Mouse (Mus musculus) cerebellum, adult 8-10 months (tissue): Measurements from ENCODE around the gene Larp6.

Experiments
- DNase-seq: peaks from one replicate; pipeline ENCODE4 v3.0.0; 2022

Gene Larp6

DNA sequence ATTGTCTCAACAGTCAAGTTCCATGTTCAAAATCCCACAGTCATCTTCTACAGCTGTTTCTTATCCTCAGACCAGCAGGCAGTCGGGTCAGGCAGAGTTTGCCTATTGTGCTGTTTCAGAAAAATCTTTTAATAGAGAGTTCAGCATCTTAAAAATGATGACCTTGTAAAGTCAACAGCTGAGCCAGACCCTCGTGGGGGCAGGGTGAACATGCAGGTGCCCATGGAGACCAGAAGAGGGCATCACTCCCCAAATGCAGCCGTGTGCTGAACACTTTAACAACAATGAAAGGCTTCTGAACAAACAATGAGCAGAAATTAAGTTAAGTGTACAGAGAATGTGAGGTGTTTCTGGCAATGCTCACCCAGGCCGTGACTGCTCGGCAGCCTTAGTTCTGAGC lies 3.0 kb downstream of the Larp6 start:
- no peak for DNase-seq

DNA sequence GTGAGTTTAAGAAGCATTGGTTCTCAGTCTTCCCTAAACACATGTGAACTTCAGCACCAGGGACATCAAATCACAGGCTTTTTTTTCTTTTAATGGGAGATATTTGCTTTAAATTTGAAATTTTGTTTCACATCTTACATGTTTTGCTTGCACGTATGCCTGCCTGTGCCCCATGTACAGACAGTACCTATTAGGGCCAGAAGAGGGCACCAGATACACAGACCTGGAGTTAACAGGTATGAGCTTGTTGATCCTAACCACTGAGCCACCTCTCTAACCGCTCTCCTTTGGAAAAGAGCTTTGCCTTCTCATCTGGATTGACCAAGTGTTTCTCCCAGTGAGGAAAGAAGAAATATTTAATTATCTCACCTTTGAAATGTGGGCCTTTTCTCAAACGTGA lies 5.5 kb downstream of the Larp6 start:
- peak; percentile 43 for DNase-seq

DNA sequence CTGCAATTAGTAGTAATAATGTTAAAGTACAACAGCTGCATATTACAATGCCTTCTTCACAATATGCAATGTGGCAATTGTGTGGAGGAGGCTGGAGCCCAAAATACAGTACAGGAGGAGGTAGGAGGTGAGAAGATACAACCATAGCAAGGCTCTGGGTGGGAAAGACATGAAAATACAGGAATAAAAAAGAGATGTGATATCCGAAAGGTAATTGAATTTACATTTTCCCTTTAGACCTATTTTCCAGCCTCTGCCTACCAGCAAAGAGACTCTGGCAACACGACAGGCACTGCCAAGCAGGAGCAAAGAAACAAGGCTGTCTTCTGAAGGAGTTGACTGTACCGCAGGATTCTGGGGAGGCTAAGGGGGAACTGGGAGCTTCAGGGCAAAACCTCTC lies 6.9 kb downstream of the Larp6 start:
- DNase-seq: no peak

DNA sequence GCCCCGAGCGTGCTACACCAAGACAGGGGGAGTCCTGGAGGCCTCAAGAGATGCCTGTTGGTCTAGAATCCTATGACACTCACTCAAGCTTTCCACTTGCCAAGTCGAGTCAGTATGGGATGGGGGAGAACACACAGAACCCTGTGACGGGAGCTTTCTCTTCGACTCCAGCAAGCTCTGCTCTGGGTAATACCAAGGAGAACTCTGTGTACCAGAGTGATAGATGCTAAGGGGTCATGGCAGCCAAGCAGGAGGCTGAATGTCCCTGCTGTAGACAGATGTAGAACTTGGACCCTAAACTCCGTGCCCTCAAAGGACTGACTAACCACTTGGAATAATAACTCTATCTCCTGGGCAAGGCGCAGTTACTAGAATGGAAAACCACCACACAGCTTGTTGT lies 12.2 kb downstream of the Larp6 start:
- DNase-seq: no peak

DNA sequence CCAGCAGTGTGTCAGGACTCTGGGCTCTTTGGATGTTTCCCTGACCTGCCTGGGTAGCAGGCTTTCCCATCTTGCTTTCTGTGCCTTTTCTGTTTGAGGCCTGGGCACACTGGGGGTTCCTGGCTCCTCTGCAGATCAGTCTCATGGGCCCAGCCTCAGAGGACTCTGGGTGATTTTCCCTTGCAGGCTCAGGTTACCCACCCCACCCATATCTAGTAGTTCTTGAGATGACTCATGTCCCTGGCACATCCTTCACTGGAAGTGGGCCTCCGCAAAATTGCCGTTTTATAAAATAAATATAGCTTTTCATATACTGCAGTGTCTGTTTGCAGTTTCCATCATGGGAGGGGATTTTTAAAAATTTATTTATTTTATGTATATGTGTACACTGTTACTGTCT lies 21.5 kb downstream of the Larp6 start:
- DNase-seq: no peak

DNA sequence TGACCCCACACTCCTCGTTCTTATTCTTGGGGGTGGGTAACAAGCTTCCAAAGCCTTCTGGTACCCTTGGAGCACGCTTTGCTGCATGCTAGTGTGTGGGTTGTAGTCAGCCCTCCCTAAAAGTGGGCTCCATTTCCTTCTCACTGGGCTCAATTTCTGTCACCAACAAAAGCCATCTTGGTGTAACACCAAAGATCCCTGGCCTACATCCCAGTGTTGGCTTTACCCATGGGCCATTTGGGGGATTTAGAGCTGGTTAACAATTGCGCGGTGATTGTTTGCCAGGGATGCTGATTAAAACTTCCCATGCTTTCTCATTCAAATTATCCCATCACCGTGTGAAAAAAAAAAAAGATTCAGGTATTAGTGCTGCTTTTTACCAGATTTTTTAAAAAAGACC lies 26.3 kb downstream of the Larp6 start:
- no peak for DNase-seq

DNA sequence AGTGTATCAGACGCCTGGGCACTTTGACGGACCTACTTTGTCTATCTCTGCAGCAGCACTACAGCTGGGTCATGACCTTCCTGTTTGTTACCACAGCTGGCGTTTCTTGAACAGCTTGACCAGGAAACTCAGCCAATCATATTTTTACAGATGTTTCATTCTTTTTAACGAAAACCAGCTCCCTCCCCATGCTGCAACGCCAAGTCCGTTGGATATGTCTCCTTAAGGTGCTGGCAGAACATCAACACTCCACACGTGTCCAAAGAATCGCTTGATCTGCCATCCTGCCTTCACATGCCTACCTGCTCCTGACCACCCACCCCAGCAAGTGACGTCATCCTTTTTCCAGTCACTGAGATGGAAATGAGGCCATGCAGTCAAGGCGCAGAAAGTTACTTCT lies 28.6 kb downstream of the Larp6 start:
- DNase-seq: no peak

DNA sequence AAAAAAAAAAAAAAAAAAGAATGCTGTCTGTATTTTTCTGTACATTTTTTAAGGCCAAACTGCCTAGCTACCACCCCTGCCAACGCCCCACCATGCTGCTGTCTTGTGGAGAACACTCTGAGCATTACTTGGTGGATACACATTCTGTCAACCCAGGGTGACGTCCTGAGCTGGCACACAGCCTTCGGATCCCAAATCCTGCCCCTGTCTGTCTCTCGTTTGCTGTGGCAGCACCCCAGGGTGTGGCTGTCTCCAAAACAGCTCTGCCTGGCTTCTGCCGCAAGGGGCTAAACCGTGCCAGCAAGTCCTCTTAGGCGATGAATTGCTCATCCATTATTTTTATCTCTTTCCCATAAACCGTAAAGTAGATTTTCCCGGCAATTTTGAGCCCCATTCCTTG lies 29.7 kb downstream of the Larp6 start:
- peak; percentile 63 for DNase-seq

DNA sequence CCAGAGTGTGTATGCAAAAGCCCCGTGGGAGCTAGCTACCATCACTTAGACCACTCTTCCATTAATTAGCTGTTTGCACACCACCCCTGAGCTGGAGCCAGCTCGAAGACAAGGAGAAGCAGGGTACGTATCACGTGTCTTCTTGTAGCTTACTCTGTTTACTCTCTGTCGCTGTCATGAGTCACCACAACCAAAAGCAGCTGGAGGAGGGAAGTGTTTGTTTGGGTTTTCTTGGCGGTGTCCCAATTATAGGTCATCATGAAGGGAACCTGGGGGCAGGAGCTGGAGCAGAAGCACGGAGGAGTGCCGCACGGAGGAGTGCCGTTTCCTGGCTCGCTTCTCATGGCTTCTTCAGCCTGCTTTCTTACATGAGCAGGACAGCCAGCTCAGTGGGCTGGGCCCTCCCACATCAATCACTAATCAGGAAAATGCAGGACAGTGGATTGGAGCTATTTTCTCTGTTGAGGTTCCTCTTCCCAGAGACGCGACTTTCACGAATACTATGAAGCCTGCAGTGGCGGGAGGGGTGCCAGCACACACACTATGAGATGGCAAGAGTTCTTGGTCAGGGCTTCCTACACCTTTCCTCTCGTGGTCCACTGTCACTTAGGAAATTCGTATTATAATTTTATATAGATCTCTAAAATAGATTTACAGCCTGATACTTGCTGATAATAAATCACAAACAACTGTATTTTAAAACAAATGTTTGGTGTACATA lies 30.6 kb downstream of the Larp6 start:
- DNase-seq: peak; percentile 30

DNA sequence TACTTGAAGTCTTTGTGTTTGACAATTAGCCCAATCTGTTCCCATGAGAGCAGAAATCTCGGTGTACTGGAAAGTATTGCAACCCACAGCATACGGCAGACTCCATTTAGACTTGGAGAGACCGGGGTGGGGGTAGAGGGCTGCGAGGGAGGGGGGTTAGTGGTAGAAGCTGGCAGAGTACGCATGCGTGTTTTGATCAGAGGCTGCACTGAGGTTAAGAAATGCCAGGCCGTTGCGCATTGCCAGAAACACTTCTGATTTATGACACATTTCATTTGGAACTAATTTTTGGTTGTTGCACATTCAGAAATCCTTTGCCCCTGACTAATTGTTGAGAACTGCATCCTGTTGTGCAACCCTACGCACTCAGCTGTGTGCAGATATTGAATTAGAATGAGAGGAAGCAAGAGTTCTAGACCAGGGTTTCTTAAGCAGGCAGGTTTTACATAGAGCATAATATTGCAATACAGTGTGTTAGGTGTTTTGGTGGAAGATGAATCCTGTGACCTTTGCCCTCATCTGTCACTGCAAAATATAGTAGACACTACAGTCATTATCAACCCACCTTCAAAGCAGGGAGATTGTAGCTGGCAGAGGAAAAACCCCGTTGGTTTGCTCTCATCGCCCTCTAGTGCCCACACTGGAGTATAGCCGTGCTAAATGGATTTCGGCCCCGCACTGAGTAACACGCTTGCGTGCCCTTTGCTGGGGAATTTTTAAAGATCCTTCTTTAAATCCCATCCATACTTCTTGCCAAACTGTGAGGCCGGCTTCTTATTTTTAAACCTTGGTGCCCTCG lies 31.6 kb downstream of the Larp6 start:
- peak; percentile 70 for DNase-seq

DNA sequence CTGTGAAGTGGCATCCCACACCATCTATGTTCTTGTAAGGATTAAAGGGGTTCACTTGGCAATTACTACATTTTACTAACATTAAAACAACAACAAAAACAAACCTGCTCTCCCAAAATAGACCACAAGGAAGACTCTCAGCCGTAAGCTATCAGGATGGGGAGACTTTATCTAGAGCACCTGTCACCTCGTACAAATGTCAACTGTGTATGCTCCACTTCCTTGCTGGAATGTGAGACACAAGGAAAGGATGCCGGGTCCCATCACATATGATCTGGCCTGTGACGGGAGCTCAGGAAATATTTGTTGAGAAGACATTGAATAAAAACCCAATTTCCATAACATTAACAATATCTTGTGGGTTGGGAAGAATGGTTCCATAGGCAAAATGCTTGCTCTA lies 32.2 kb downstream of the Larp6 start:
- no peak for DNase-seq

DNA sequence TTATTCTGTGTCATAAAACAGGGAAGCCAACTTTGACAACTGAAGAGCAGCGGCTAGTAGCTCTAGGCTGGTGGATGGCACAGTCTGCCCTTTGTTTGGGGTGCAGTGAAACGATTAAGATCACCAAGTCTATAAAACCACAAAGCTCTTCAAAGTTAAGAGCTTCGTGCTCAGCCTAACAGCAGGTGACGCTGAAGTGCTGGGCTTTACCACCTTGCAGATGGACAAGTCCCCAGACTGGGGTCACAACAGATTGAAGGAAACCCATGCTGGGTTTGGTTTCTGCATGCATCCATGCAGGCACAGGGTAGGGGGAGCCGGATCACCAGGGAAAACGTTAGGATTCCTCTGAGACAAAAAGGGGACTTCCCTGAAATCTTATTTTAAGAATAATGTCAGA lies 33.8 kb downstream of the Larp6 start:
- no peak for DNase-seq

DNA sequence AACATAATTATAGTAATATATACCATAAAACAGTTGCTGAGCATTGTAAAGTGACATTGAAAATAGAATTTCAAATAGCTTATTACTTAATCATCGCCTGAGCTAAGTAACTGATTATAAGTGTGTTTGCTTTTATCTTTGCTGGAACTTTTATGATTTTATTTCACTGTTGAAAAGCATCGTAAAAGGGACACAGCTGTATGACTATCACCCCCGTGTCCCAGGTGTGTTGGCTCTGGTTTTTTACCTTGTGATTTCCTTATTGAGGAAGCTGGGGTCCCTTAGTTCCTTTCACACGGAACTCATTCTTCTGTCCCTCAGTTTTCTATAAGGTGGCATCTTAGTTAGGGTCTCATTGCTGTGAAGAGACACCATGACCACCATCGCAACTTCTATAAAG lies 34.9 kb downstream of the Larp6 start:
- DNase-seq: no peak

DNA sequence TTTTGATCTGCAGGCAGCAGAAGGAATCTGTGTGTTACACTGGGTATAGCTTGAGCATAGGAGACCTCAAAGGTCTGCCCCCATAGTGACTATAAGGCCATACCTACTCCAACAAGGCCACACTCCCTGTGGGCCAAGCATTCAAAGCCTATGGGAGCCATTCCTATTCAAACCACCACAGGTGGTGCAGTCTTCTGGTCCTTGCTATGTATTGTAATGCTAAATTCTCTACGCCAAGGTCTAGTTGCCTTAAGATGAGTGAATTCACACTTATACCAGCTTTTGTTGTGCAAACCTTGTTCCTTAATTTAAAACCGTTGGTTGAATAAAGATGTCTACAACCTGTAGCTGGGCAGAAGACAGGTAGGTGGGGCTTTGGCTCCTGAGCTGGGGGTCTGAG lies 35.4 kb downstream of the Larp6 start:
- DNase-seq: no peak

DNA sequence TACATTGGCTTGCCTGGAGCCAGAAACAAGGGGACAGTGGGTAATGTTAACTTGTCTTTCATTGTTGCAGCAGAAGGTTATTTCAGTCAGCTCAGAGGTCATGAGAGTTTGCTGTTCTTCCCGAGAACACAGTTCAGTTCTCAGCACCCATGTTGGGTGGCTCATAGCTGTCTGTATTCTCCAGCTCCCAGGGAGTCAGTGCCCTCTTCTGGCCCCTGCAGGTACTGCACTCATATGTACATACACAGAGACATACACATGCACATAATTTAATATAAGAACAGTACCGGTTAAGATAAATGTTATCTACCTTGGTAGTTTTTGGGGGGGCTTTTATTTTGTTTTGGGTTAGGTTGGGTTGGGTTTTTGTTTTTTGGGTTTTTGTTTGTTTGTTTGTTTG lies 36.3 kb downstream of the Larp6 start:
- no peak for DNase-seq

DNA sequence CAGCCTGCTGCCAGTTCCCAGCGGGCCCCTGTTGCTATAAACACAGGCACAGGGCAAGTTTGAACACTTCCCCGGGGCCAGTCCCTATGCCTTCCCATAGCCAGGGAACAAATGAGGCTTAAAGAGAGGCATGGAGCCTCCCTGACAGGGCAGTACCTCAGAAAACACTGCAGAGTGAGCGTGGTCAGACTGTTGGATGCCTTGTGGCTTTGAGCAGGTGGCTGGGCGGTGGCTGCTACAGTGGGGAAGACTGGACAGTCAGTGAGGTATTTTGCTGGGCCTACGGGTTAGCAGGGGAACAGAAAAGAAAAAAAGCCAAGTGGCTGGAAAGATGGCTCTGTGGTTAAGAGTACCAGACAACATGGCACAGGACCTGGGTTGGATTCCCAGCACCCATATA lies 38.3 kb downstream of the Larp6 start:
- no peak for DNase-seq

DNA sequence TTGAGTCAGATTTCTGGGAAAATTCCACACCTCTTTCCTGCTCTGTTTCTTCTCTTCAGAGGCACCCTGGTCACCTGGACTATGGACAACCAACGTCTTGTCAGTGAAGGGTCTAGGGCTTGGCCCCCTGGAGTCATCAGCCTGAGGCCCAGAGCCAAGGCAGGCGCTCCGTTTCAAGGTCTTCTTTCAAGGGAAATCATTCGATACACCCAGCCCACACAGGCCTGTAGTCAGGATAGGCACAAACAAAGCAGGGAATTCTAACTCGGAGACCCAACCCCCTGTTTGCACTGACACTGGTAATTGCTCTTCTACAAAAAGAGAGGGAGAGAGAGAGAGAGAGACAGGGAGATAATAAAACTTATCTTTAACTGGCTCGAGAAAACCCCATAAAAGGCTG lies 39.2 kb downstream of the Larp6 start:
- DNase-seq: no peak

DNA sequence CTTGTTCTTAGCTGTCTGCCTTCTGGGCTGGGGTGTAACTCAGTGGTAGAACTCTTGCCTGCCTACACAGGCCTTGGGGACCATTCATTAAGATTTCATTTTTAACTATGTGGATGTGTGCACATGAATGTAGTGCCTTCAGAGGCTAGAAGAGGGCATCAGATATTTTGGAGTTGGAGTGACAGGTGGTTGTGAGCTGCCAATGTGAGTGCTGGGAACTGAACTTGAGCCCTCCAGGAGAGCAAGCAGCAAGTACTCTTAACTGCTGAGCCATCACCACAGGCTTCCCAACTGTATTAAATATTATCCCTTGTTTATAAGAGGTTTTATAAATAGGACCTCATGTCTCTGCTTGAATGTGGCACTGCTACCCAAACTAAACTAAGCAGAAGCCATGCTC lies 39.8 kb downstream of the Larp6 start:
- no peak for DNase-seq

DNA sequence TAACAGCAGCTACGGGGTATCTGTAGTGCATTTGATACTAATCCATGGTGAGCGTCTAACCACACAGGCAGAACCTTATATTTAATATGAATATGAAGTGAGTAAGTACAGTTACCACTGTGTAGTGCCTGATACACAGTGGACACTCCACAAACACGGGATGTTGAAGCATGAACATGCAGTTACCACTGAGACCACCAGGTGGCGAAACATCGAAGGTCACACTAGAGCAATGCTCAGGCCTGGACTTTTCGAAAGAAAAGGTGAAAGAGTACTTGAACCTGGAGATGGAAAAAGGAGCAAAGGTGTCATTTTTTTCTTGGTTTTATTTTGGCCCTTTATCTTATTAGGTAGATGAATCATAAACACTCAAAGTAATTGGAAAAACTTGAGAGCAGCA lies 43.5 kb downstream of the Larp6 start:
- DNase-seq: peak; percentile 38

DNA sequence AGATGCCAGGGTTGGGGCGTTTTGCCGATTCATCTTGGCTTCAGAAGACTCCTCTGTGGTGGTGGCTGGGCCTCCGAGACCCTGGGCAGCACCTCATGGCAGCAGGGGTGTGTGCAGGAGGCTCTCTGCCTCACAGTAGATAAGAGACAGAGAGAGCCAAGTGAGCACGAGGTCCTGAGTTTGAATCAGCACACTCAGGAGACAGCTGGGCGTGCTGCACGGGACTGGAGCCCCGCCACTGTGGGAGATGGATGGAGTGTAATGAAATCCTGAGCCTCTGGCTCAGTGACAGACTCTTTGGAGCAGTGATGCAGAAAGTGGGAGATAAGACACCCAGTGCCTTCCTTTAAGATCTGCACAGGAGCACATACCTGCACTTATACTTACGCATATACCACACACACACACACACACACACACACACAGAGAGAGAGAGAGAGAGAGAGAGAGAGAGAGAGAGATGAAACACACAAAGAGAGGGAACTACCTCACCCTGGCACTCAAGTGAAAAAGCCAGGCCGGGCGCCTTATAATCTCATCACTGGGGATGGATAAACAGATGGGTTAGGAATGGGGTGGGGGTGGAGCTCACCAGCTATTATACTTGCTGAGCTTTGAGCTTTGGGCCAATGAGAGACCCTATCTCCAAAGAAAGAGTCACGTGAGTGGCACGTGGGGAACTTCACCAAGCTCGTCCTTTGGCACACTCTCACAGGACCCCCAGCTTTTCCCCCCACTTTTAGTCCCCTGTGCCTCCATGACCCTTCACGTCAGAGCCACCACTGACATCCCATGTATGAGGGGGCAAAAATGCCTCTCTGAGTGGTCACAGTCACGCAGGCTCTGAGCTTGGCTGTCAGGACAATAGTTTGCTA lies 44.3 kb downstream of the Larp6 start:
- DNase-seq: no peak

DNA sequence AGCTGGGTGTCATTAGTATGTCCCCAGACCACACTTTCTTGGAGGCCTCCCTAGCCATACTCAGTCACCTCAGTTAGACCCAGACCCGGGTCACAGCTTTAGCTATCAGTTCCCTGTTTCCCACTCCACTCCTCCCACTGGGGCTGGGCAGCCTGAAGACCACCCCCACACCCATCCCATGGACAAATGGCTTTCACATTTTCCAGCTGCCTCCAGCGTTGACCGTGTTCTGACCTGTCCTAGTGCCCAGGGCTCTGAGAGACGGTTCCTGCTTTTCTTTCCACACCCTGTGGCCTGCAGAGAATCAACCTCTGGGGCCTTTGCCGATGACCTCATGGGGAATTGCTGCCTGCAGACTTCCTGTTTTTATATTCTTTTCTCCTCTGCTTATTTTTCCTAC lies 45.0 kb downstream of the Larp6 start:
- DNase-seq: no peak

DNA sequence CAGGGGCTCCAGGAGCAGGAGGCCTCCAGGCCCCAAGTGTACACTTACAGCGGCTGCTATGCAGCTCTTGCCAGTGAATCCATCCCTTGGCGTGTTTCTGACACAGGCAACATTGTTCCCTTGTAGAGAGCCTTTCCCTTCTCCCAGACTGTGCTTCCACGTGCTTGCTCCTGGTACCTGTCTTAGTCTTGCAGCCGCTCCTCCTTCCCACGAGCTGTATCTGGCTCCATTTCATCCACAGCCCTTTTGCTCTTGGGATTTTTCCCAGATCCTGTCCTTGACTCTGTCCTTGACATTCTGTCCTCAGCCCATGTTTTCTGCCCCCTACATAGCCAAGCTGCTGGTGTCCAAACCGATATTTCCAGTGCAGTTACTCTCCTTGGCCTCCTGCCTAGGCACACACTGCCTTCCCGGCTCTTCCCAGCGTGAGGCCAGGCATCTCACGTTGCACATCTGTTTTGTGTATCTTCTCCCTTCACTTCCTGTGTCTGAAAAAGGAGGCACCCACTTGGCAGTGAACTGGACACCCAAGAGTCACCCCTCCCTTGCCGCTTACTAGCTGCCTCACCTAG lies 46.7 kb downstream of the Larp6 start:
- no peak for DNase-seq

DNA sequence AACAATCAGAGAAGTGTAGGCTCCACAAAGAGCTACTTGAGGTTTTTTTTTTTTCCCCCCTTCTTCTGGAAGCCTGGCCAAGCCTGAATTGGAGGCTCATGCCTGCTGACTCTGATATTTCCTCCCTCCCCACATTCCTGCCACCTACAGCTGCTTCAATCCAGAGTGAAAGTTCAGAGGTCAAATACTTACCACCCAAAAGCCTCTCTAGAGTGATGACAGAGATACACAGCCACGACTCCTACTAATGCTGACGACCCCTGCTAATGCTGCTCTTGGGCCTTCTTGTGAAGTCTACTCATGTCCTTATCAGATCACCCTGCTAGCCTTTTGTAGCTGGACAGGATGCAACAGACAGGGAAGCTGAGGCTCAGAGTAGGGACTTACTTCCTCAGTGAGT lies 52.4 kb downstream of the Larp6 start:
- no peak for DNase-seq
